Mouse (Mus musculus) embryonic facial prominence, embryonic 15.5 days (tissue): ENCODE results near the gene Irf7. TPM values are rescaled to one million over a fixed set of nuclear protein-coding genes. Genes with fewer than 3 reads are reported as not detected.

Experiments used
- ATAC-seq: fragments of 200-750 bp; cut with Nextera tagmentation; 2 replicates; pipeline ENCODE4 v1.8.0; 2017; ENCODE audit warnings: low read depth, moderate TSS enrichment; ENCODE audit not compliant: insufficient number of reproducible peaks, low FRiP score, low TSS enrichment
- H3K27ac ChIP-seq: fragments of 300-500 bp; sonication (generic); replicated peaks from 2 replicates; pipeline ENCODE4 v1.5.1; 2015; ENCODE audit warnings: mild to moderate bottlenecking, inconsistent platforms
- H3K27me3 ChIP-seq: fragments of 300-500 bp; sonication (generic); 2 replicates; pipeline ENCODE4 v1.6.1; 2015; ENCODE audit warnings: inconsistent platforms
- H3K36me3 ChIP-seq: fragments of 300-500 bp; sonication (generic); 2 replicates; pipeline ENCODE4 v1.6.1; 2015; ENCODE audit warnings: mild to moderate bottlenecking, inconsistent platforms
- H3K4me1 ChIP-seq: fragments of 300-500 bp; sonication (generic); 2 replicates; pipeline ENCODE4 v1.6.1; 2015; ENCODE audit warnings: inconsistent platforms
- H3K4me2 ChIP-seq: fragments of 300-500 bp; sonication (generic); replicated peaks from 2 replicates; pipeline ENCODE4 v1.6.1; 2015; ENCODE audit warnings: mild to moderate bottlenecking, inconsistent platforms
- H3K4me3 ChIP-seq: fragments of 300-500 bp; sonication (generic); replicated peaks from 2 replicates; pipeline ENCODE4 v1.5.1; 2015; ENCODE audit warnings: mild to moderate bottlenecking, inconsistent platforms
- H3K9ac ChIP-seq: fragments of 300-500 bp; sonication (generic); 2 replicates; pipeline ENCODE4 v1.6.1; 2015; ENCODE audit warnings: inconsistent platforms
- H3K9me3 ChIP-seq: fragments of 300-500 bp; sonication (generic); replicated peaks from 2 replicates; pipeline ENCODE4 v1.6.1; 2016; ENCODE audit warnings: inconsistent platforms
- WGBS: fragments of 180-500 bp; shearing (Covaris S2); methylation state at CpG from one replicate; pipeline ENCODE4 v1.1.7; 2015; 5-methylcytosine and 5-hydroxymethylcytosine counted together
- polyA plus RNA-seq: library from polyadenylated mRNA; unstranded; fragments of >200 nt; fragmentation: Nextera tagmentation; extraction: Ambion mirVana; gene quantifications from 2 replicates; pipeline ENCODE4 v1.2.1, GENCODE M21; 2015

The Irf7 gene
- polyA plus RNA-seq: 4.1 and 5.1 TPM in 2 replicates

- Histone ChIP-seq H3K4me3 (peak within 1 kb of the TSS; percentile 55), H3K27me3 (no peaks in the 10 kb centered on the region), H3K27ac (no peak within 1 kb of the TSS), H3K9me3 (no peaks in the 10 kb centered on the region), H3K9ac (peak within 1 kb of the TSS; percentile 45), H3K36me3 (peaks cover 34% of the 10 kb centered on the region), H3K4me1 (peaks cover 18% of the 10 kb centered on the region), H3K4me2 (peak within 1 kb of the TSS; percentile 83)
- ATAC-seq: peak; percentile 49
- 9% methylated on average over 25 of the region's 25 CpGs for WGBS
These were observed at the start of gene Irf7 for GRCm38 (mm10) chr7:141265739-141266561. Gene Irf7 (minus strand): TSS chr7:141266481.

GRCm38 (mm10) chr7:141315974-141316373, 49.7 kb upstream of the Irf7 start:
- no peak overlapping the region for H3K4me3 ChIP-seq
- H3K27ac ChIP-seq: no peak overlapping the region
- WGBS: 80% methylated on average over 5 of the region's 5 CpGs
- no peaks in the 10 kb centered on the region for H3K4me1 ChIP-seq
- peaks cover 93% of the 10 kb centered on the region for H3K36me3 ChIP-seq
- no peaks in the 10 kb centered on the region for H3K27me3 ChIP-seq
- no peak overlapping the region for H3K4me2 ChIP-seq
- H3K9me3 ChIP-seq: no peaks in the 10 kb centered on the region
- ATAC-seq: no peak
- H3K9ac ChIP-seq: no peak overlapping the region

DNA sequence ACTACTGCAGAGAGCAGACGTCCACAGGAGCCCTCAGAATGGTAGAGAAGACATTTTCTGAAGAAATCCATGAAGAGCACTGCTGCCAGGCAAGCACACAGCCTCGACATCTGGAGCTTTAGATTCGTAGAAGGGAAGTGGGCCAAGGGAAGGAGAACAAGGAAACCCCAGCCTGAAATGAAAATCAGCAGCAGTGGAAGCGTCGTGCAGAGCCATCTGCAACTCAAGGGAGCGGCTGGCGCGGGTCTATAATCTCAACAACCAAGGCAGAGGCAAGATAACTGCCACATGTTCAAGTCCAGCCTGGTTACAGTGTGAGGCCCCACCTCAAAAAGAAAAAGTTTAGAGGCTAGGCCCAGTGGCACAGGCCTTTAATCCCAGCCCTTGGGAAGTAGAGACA, 48.8 kb upstream of the Irf7 start:
- Histone ChIP-seq H3K9ac (no peak overlapping the region), H3K4me3 (no peak overlapping the region), H3K4me1 (no peaks in the 10 kb centered on the region), H3K27me3 (no peaks in the 10 kb centered on the region), H3K9me3 (no peaks in the 10 kb centered on the region), H3K27ac (no peak overlapping the region), H3K4me2 (no peak overlapping the region), H3K36me3 (peaks cover 93% of the 10 kb centered on the region)
- no peak for ATAC-seq
- 86% methylated on average over 8 of the region's 8 CpGs for WGBS

- H3K4me1 ChIP-seq: no peaks in the 10 kb centered on the region
- ATAC-seq: no peak
- no peak overlapping the region for H3K4me2 ChIP-seq
- H3K27ac ChIP-seq: no peak overlapping the region
- H3K9me3 ChIP-seq: no peaks in the 10 kb centered on the region
- H3K4me3 ChIP-seq: no peak overlapping the region
- no peak overlapping the region for H3K9ac ChIP-seq
- WGBS: 94% methylated on average over 2 of the region's 2 CpGs
- H3K36me3 ChIP-seq: peaks cover 95% of the 10 kb centered on the region
- no peaks in the 10 kb centered on the region for H3K27me3 ChIP-seq
These were observed 48.1 kb upstream of the Irf7 start for GRCm38 (mm10) chr7:141314416-141314815.

DNA sequence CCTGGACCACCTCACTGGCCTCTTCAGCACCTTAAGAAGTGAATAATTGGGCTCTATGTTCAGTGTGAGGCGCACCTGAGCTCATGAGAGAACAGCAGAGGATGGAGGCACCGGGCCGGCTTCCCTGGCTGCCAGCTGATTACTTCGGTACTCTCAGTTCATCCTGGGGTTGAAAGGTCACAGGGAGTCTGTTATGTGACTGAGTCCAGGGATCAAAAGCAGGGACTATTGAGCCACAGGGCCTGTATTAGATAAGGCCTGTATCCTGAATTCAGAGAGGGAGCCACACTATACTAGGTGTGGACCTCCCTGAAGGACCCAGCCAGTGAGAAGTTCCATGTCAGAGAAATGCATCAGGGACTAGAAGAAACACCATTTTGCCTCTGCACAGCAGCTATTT, 38.3 kb upstream of the Irf7 start:
- peaks cover 93% of the 10 kb centered on the region for H3K36me3 ChIP-seq
- no peak overlapping the region for H3K27ac ChIP-seq
- no peak overlapping the region for H3K4me3 ChIP-seq
- H3K27me3 ChIP-seq: no peaks in the 10 kb centered on the region
- no peaks in the 10 kb centered on the region for H3K9me3 ChIP-seq
- H3K9ac ChIP-seq: no peak overlapping the region
- no peak for ATAC-seq
- no peak overlapping the region for H3K4me2 ChIP-seq
- H3K4me1 ChIP-seq: no peaks in the 10 kb centered on the region
- WGBS: 91% methylated on average over 4 of the region's 4 CpGs

DNA sequence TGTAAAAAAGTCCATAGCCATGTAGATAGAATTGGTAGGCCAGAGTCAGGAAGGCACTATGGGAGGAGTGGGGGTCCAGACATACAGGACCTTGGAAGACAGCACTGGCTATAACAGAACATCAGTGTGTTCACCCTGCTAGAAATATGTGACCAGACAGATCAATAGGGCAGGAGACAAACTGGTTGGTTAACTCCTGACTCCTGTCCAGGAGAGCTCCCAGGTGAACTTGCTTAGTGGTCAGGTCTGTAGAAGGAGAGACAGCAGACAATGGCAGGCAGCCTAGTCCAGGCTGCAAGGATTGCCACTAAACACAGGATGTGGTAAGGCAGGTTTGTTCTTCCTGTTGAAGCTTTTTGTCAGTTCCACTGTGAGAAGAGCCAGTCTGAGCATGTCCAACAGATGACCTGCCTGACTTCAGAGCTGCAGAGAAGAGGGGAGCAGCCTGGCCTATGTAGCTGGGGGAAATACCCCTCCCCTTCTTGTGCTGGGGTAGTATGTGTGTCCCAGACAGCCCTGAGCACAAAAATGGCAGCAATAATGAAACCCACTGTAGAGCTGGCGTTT, 36.5 kb upstream of the Irf7 start:
- no peak overlapping the region for H3K9ac ChIP-seq
- no peaks in the 10 kb centered on the region for H3K9me3 ChIP-seq
- peaks cover 87% of the 10 kb centered on the region for H3K36me3 ChIP-seq
- no peaks in the 10 kb centered on the region for H3K4me1 ChIP-seq
- no peak overlapping the region for H3K27ac ChIP-seq
- H3K27me3 ChIP-seq: no peaks in the 10 kb centered on the region
- no peak overlapping the region for H3K4me3 ChIP-seq
- H3K4me2 ChIP-seq: no peak overlapping the region
- 52% methylated on average over 1 of the region's 1 CpGs for WGBS
- no peak for ATAC-seq

- Histone ChIP-seq H3K9me3 (no peaks in the 10 kb centered on the region), H3K4me1 (no peaks in the 10 kb centered on the region), H3K27me3 (no peaks in the 10 kb centered on the region), H3K36me3 (peaks cover 83% of the 10 kb centered on the region), H3K27ac (no peak overlapping the region), H3K9ac (no peak overlapping the region), H3K4me3 (no peak overlapping the region), H3K4me2 (no peak overlapping the region)
- 97% methylated on average over 9 of the region's 9 CpGs for WGBS
- no peak for ATAC-seq
These were observed 35.1 kb upstream of the Irf7 start for GRCm38 (mm10) chr7:141301386-141301785.

GRCm38 (mm10) chr7:141299175-141299574, 32.9 kb upstream of the Irf7 start:
- no peaks in the 10 kb centered on the region for H3K9me3 ChIP-seq
- H3K9ac ChIP-seq: no peak overlapping the region
- H3K4me1 ChIP-seq: peaks cover 6% of the 10 kb centered on the region
- no peak overlapping the region for H3K27ac ChIP-seq
- H3K4me2 ChIP-seq: no peak overlapping the region
- no peak overlapping the region for H3K4me3 ChIP-seq
- WGBS: 95% methylated on average over 8 of the region's 8 CpGs
- peaks cover 16% of the 10 kb centered on the region for H3K27me3 ChIP-seq
- peaks cover 62% of the 10 kb centered on the region for H3K36me3 ChIP-seq
- ATAC-seq: no peak

DNA sequence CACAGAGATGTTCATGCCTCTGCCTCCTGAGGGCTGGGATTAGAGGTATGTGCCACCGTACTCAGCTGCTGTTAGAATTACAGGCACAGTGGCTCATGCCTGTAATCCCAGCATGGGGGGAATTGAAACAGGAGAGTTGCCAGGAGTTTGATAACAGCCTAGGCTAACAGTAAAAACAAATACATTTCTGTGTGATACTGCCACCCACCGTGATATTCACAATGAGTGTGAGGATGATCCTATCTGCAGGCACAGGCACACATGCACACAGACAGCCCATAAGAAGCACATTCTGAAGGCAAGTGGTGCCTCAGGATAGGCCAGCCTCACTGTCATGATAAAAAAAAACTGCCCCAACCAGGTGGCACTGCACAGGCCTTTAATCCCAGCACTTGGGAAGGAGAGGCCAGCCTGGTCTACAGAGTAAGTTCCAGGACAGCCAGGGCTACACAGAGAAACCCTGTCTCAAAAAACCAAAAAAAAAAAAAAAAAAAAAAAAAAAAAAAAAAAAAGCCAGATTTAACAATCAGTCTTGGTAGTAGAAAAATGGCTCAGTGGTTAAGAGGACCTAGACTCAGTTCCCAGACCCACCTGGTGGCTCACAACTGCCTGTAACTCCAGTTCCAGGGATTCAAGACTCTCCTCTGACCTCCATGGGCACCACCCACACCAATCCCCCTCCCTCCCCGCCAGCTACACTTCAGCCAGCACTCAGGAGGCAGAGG, 31.8 kb upstream of the Irf7 start:
- H3K9ac ChIP-seq: no peak overlapping the region
- no peak overlapping the region for H3K27ac ChIP-seq
- peaks cover 27% of the 10 kb centered on the region for H3K27me3 ChIP-seq
- H3K9me3 ChIP-seq: no peaks in the 10 kb centered on the region
- no peak overlapping the region for H3K4me3 ChIP-seq
- 86% methylated on average over 3 of the region's 3 CpGs for WGBS
- peaks cover 55% of the 10 kb centered on the region for H3K36me3 ChIP-seq
- no peak for ATAC-seq
- H3K4me1 ChIP-seq: peaks cover 16% of the 10 kb centered on the region
- H3K4me2 ChIP-seq: no peak overlapping the region

DNA sequence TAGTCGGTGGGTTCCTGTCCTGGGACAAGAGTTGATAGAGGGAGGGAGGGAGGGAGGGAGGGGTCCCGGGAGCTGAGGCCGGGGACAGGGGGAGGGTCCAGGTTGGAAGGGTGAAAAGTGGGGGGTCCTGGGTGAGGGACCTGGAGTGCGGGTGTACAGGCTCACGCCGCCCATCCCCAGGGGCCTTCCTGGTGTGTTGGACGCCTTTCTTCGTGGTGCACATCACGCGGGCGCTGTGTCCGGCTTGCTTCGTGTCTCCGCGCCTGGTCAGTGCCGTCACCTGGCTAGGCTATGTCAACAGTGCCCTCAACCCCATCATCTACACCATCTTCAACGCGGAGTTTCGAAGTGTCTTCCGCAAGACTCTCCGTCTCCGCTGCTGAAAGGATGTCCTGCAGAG, 28.2 kb upstream of the Irf7 start:
- Histone ChIP-seq H3K27me3 (peaks cover 49% of the 10 kb centered on the region), H3K36me3 (peaks cover 21% of the 10 kb centered on the region)
- 8% methylated on average over 22 of the region's 22 CpGs for WGBS

DNA sequence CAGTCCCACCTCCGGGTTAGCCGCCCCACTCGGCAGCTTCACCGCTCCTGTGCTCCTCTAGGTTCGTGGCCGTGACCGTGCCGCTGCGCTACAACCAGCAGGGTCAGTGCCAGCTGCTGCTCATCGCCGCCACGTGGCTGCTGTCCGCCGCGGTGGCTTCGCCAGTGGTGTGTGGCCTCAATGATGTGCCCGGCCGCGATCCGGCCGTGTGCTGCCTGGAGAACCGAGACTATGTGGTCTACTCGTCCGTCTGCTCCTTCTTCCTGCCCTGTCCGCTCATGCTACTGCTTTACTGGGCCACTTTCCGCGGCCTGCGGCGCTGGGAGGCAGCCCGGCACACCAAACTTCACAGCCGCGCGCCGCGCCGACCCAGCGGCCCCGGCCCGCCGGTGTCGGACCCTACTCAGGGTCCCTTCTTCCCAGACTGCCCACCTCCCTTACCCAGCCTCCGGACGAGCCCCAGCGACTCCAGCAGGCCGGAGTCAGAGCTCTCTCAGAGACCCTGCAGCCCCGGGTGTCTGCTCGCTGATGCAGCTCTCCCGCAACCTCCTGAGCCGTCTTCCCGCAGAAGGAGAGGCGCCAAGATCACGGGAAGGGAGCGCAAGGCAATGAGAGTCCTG, 27.7 kb upstream of the Irf7 start:
- H3K4me2 ChIP-seq: peak overlapping the region; percentile 67
- H3K4me3 ChIP-seq: peak overlapping the region; percentile 38
- no peak overlapping the region for H3K9ac ChIP-seq
- no peaks in the 10 kb centered on the region for H3K9me3 ChIP-seq
- H3K27ac ChIP-seq: no peak overlapping the region
- peaks cover 29% of the 10 kb centered on the region for H3K4me1 ChIP-seq
- ATAC-seq: no peak
- H3K27me3 ChIP-seq: peaks cover 49% of the 10 kb centered on the region
- WGBS: under 1% methylated on average over 53 of the region's 53 CpGs
- H3K36me3 ChIP-seq: peaks cover 16% of the 10 kb centered on the region

More for the DNA sequence above, 28.2 kb upstream of the Irf7 start:
- Histone ChIP-seq H3K27ac (no peak overlapping the region), H3K9me3 (no peaks in the 10 kb centered on the region), H3K4me3 (peak overlapping the region; percentile 38), H3K4me2 (peak overlapping the region; percentile 67), H3K9ac (no peak overlapping the region), H3K4me1 (peaks cover 29% of the 10 kb centered on the region)
- no peak for ATAC-seq
